Mouse (Mus musculus): ENCODE measurements around the gene Stxbp1. TPM values are rescaled to one million over a fixed set of nuclear protein-coding genes. Genes with fewer than 3 reads are reported as not detected.

Gene Stxbp1
- 13.7 TPM in 2 replicates for total RNA-seq (2014; fragmentation: Nextera tagmentation)
- 2.9 and 3.3 TPM in 2 replicates for total RNA-seq (2017)
- polyA plus RNA-seq (2012), result 4.7 and 6.1 TPM in 2 replicates

- H3K36me3 ChIP-seq (replicated peaks), result peaks cover 6% of the 10 kb centered on the region
- H3K9me3 ChIP-seq (replicated peaks), result no peaks in the 10 kb centered on the region
- DNase-seq (ENCODE audit: low spot score), result peak; percentile 96
- peak; percentile 80 for ATAC-seq (ENCODE audit: extremely low read depth, insufficient number of reproducible peaks, low FRiP score, poor library complexity, severe bottlenecking)
- H3K27me3 ChIP-seq (ENCODE audit: insufficient read depth, low read length), result peaks cover 14% of the 10 kb centered on the region
- H3K4me3 ChIP-seq (ENCODE audit: low read depth, low read length), result peak within 1 kb of the TSS; percentile 85
- H3K4me1 ChIP-seq (ENCODE audit: insufficient read depth, low read depth, low read length), result peaks cover 23% of the 10 kb centered on the region
- no peak for TF ChIP-seq GATA2 (IDR thresholded peaks at IDR 0.05; ENCODE audit: borderline replicate concordance, low read depth, low read length)
- TF ChIP-seq TAL1 (conservative IDR thresholded peaks at IDR 0.05; ENCODE audit: low read depth, low read length), result no peak
- TF ChIP-seq CTCF (IDR thresholded peaks at IDR 0.05; ENCODE audit: low read depth, low read length), result no peak
- no peak for TF ChIP-seq POLR2AphosphoS5 (IDR thresholded peaks at IDR 0.05; ENCODE audit: insufficient replicate concordance, low read depth, low read length)
- no peak for TF ChIP-seq GATA1 (IDR thresholded peaks at IDR 0.05; ENCODE audit: borderline replicate concordance, low read length)
Measured at GRCm38 (mm10) chr2:32846805-32847467, at the start of gene Stxbp1. Gene Stxbp1, minus strand, starts transcription at chr2:32847245.

- H3K4me3 ChIP-seq (ENCODE audit: low read depth, low read length), result no peak overlapping the region
- TF ChIP-seq GATA2 (IDR thresholded peaks at IDR 0.05; ENCODE audit: borderline replicate concordance, low read depth, low read length) (no peak), TAL1 (conservative IDR thresholded peaks at IDR 0.05; ENCODE audit: low read depth, low read length) (no peak), POLR2AphosphoS5 (IDR thresholded peaks at IDR 0.05; ENCODE audit: insufficient replicate concordance, low read depth, low read length) (no peak), CTCF (IDR thresholded peaks at IDR 0.05; ENCODE audit: low read depth, low read length) (no peak), GATA1 (IDR thresholded peaks at IDR 0.05; ENCODE audit: borderline replicate concordance, low read length) (no peak)
- peaks cover 37% of the 10 kb centered on the region for H3K27me3 ChIP-seq (ENCODE audit: insufficient read depth, low read length)
- no peak for ATAC-seq (ENCODE audit: extremely low read depth, insufficient number of reproducible peaks, low FRiP score, poor library complexity, severe bottlenecking)
- H3K4me1 ChIP-seq (ENCODE audit: insufficient read depth, low read depth, low read length), result peaks cover 51% of the 10 kb centered on the region
- peaks cover 4% of the 10 kb centered on the region; the same call in 1 of the 2 replicates for H3K9me3 ChIP-seq (replicated peaks)
- no peak for DNase-seq (ENCODE audit: low spot score)
- H3K36me3 ChIP-seq (replicated peaks), result no peaks in the 10 kb centered on the region
Measured at GRCm38 (mm10) chr2:32896507-32897147, 49.6 kb upstream of the Stxbp1 start.

- DNase-seq (ENCODE audit: low spot score), result no peak
- Histone ChIP-seq H3K27me3 (ENCODE audit: insufficient read depth, low read length) (peaks cover 30% of the 10 kb centered on the region), H3K9me3 (replicated peaks) (peaks cover 4% of the 10 kb centered on the region; the same call in 1 of the 2 replicates), H3K4me1 (ENCODE audit: insufficient read depth, low read depth, low read length) (peaks cover 59% of the 10 kb centered on the region), H3K4me3 (ENCODE audit: low read depth, low read length) (no peak overlapping the region), H3K36me3 (replicated peaks) (no peaks in the 10 kb centered on the region)
- TF ChIP-seq GATA1 (IDR thresholded peaks at IDR 0.05; ENCODE audit: borderline replicate concordance, low read length), result no peak
- no peak for TF ChIP-seq TAL1 (conservative IDR thresholded peaks at IDR 0.05; ENCODE audit: low read depth, low read length)
- no peak for TF ChIP-seq CTCF (IDR thresholded peaks at IDR 0.05; ENCODE audit: low read depth, low read length)
- TF ChIP-seq GATA2 (IDR thresholded peaks at IDR 0.05; ENCODE audit: borderline replicate concordance, low read depth, low read length), result no peak
- no peak for TF ChIP-seq POLR2AphosphoS5 (IDR thresholded peaks at IDR 0.05; ENCODE audit: insufficient replicate concordance, low read depth, low read length)
- ATAC-seq (ENCODE audit: extremely low read depth, insufficient number of reproducible peaks, low FRiP score, poor library complexity, severe bottlenecking), result no peak
Measured at GRCm38 (mm10) chr2:32895606-32896106, 48.6 kb upstream of the Stxbp1 start.

- H3K4me1 ChIP-seq (ENCODE audit: insufficient read depth, low read depth, low read length), result peaks cover 59% of the 10 kb centered on the region
- no peaks in the 10 kb centered on the region for H3K36me3 ChIP-seq (replicated peaks)
- TF ChIP-seq CTCF (IDR thresholded peaks at IDR 0.05; ENCODE audit: low read depth, low read length) (no peak), TAL1 (conservative IDR thresholded peaks at IDR 0.05; ENCODE audit: low read depth, low read length) (no peak), POLR2AphosphoS5 (IDR thresholded peaks at IDR 0.05; ENCODE audit: insufficient replicate concordance, low read depth, low read length) (no peak), GATA2 (IDR thresholded peaks at IDR 0.05; ENCODE audit: borderline replicate concordance, low read depth, low read length) (no peak), GATA1 (IDR thresholded peaks at IDR 0.05; ENCODE audit: borderline replicate concordance, low read length) (no peak)
Measured at GRCm38 (mm10) chr2:32894097-32894496, 47.1 kb upstream of the Stxbp1 start.

GRCm38 (mm10) chr2:32892490-32892889, 45.4 kb upstream of the Stxbp1 start:
- peaks cover 23% of the 10 kb centered on the region for H3K27me3 ChIP-seq (ENCODE audit: insufficient read depth, low read length)
- peaks cover 63% of the 10 kb centered on the region for H3K4me1 ChIP-seq (ENCODE audit: insufficient read depth, low read depth, low read length)
- no peak for DNase-seq (ENCODE audit: low spot score)

More at GRCm38 (mm10) chr2:32894097-32894496, 47.1 kb upstream of the Stxbp1 start:
- peaks cover 20% of the 10 kb centered on the region for H3K27me3 ChIP-seq (ENCODE audit: insufficient read depth, low read length)
- peak overlapping the region; percentile 39; the same call in 1 of the 2 replicates for H3K4me3 ChIP-seq (ENCODE audit: low read depth, low read length)
- peaks cover 4% of the 10 kb centered on the region; the same call in 1 of the 2 replicates for H3K9me3 ChIP-seq (replicated peaks)
- DNase-seq (ENCODE audit: low spot score) (peak; percentile 66), ATAC-seq (ENCODE audit: extremely low read depth, insufficient number of reproducible peaks, low FRiP score, poor library complexity, severe bottlenecking) (peak; percentile 60; the same call in 1 of the 2 replicates)

More at GRCm38 (mm10) chr2:32892490-32892889, 45.4 kb upstream of the Stxbp1 start:
- Histone ChIP-seq H3K9me3 (replicated peaks) (peaks cover 4% of the 10 kb centered on the region; the same call in 1 of the 2 replicates), H3K4me3 (ENCODE audit: low read depth, low read length) (no peak overlapping the region; the same call in 1 of the 2 replicates), H3K36me3 (replicated peaks) (no peaks in the 10 kb centered on the region)
- TF ChIP-seq POLR2AphosphoS5 (IDR thresholded peaks at IDR 0.05; ENCODE audit: insufficient replicate concordance, low read depth, low read length) (no peak), CTCF (IDR thresholded peaks at IDR 0.05; ENCODE audit: low read depth, low read length) (no peak), GATA2 (IDR thresholded peaks at IDR 0.05; ENCODE audit: borderline replicate concordance, low read depth, low read length) (no peak), GATA1 (IDR thresholded peaks at IDR 0.05; ENCODE audit: borderline replicate concordance, low read length) (no peak), TAL1 (conservative IDR thresholded peaks at IDR 0.05; ENCODE audit: low read depth, low read length) (no peak; the same call in 1 of the 2 replicates)
- ATAC-seq (ENCODE audit: extremely low read depth, insufficient number of reproducible peaks, low FRiP score, poor library complexity, severe bottlenecking), result peak; percentile 51

All from G1E (cell line).